Mouse (Mus musculus): ENCODE data around the gene Dmgdh. TPM values are rescaled to one million over a fixed set of nuclear protein-coding genes. Genes with fewer than 3 reads are reported as not detected.

Dmgdh gene
- polyA plus RNA-seq, 1 experiment, result not detected

DNA sequence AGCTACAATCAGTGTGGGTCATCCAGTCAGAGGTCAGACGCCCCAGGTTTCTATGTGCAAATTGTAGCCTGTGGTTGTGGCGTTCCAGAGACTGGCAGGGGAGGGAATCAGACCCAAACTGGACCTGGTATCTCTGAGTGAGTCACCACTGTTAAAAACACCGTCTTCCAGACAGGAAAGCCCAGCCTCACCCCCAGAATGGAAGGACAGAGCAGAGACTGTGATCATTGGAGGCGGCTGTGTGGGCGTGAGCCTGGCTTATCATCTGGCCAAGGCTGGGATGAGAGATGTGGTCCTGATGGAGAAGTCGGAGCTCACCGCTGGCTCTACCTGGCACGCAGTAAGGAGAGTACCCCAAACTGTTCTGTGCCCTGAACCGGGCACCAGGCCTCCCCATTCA is 2.6 kb downstream of the Dmgdh start:
- H3K4me1 ChIP-seq (ENCODE audit: control insufficient read depth, insufficient read depth, insufficient read length), result no peaks in the 10 kb centered on the region
- DNase-seq (ENCODE audit: low read depth in 1 of 2, low spot score in 2 of 2), result no peak
- H3K4me3 ChIP-seq (ENCODE audit: extremely low read depth, insufficient read depth, insufficient read length), result no peak overlapping the region
- H3K27me3 ChIP-seq (ENCODE audit: control insufficient read depth, insufficient read depth, low read length), result no peaks in the 10 kb centered on the region
- no peaks in the 10 kb centered on the region for H3K36me3 ChIP-seq (ENCODE audit: control insufficient read depth, insufficient read depth, low read length)
- no peak overlapping the region for H3K27ac ChIP-seq (ENCODE audit: insufficient read depth, low read length)
- TF ChIP-seq POLR2A (IDR thresholded peaks at IDR 0.05; ENCODE audit: low read depth, low read length) (no peak), CTCF (IDR thresholded peaks at IDR 0.05; ENCODE audit: extremely low read depth, insufficient read depth, insufficient read length, insufficient replicate concordance) (no peak)
- 79% methylated on average over 9 of the region's 9 CpGs for WGBS

DNA sequence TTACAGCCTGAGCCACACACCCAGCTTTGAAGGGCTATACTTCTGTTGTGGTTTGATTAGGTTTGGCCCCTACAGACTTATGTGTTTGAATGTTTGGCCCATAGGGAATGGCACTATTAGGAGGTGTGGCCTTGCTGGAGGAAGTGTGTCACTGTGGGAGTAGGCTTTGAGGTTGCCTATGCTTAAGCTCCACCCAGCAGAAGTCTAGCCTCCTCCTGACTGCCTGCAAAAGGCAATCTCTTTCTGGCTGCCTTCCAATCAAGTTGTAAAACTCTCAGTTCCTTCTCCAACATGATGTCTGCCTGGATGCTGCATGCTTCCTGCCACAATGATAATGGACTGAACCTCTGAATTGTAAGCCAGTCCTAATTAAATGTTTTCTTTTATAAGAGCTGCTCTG is 9.1 kb downstream of the Dmgdh start:
- H3K36me3 ChIP-seq (ENCODE audit: control insufficient read depth, insufficient read depth, low read length), result no peaks in the 10 kb centered on the region
- H3K27ac ChIP-seq (ENCODE audit: insufficient read depth, low read length), result no peak overlapping the region
- no peaks in the 10 kb centered on the region for H3K4me1 ChIP-seq (ENCODE audit: control insufficient read depth, insufficient read depth, insufficient read length)
- no peak for DNase-seq (ENCODE audit: low read depth in 1 of 2, low spot score in 2 of 2)
- no peaks in the 10 kb centered on the region for H3K27me3 ChIP-seq (ENCODE audit: control insufficient read depth, insufficient read depth, low read length)
- H3K4me3 ChIP-seq (ENCODE audit: extremely low read depth, insufficient read depth, insufficient read length), result no peak overlapping the region
- no peak for TF ChIP-seq POLR2A (IDR thresholded peaks at IDR 0.05; ENCODE audit: low read depth, low read length)
- no peak for TF ChIP-seq CTCF (IDR thresholded peaks at IDR 0.05; ENCODE audit: extremely low read depth, insufficient read depth, insufficient read length, insufficient replicate concordance)

GRCm38 (mm10) chr13:93685226-93685625 is 11.0 kb downstream of the Dmgdh start:
- TF ChIP-seq CTCF (IDR thresholded peaks at IDR 0.05; ENCODE audit: extremely low read depth, insufficient read depth, insufficient read length, insufficient replicate concordance) (no peak), POLR2A (IDR thresholded peaks at IDR 0.05; ENCODE audit: low read depth, low read length) (no peak)
- Histone ChIP-seq H3K4me3 (ENCODE audit: extremely low read depth, insufficient read depth, insufficient read length) (no peak overlapping the region), H3K4me1 (ENCODE audit: control insufficient read depth, insufficient read depth, insufficient read length) (no peaks in the 10 kb centered on the region), H3K27ac (ENCODE audit: insufficient read depth, low read length) (no peak overlapping the region), H3K36me3 (ENCODE audit: control insufficient read depth, insufficient read depth, low read length) (no peaks in the 10 kb centered on the region), H3K27me3 (ENCODE audit: control insufficient read depth, insufficient read depth, low read length) (no peaks in the 10 kb centered on the region)
- 92% methylated on average over 4 of the region's 4 CpGs for WGBS
- no peak for DNase-seq (ENCODE audit: low read depth in 1 of 2, low spot score in 2 of 2)

DNA sequence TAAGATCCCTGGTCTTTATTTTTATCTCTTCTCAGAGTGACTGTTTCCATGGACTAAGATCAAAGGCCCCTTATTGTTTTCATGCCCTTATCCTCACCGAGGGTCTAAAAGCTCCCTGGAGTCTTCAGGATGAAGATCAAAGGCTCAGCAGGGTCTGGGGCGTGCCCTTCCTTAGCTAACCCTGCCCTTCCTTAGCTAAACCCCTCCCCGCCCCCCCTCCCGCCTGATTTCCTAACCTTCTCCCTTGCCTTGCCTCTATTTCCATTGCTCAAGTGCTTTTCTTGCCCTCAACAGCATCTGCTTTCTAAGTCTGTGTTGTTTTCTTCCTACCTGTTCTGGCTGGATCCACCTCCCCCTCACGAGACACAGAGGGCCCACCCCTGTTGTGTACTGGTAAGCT is 13.1 kb downstream of the Dmgdh start:
- WGBS, result 74% methylated on average over 5 of the region's 5 CpGs
- no peaks in the 10 kb centered on the region for H3K36me3 ChIP-seq (ENCODE audit: control insufficient read depth, insufficient read depth, low read length)
- no peaks in the 10 kb centered on the region for H3K27me3 ChIP-seq (ENCODE audit: control insufficient read depth, insufficient read depth, low read length)
- no peak for DNase-seq (ENCODE audit: low read depth in 1 of 2, low spot score in 2 of 2)
- no peaks in the 10 kb centered on the region for H3K4me1 ChIP-seq (ENCODE audit: control insufficient read depth, insufficient read depth, insufficient read length)
- no peak for TF ChIP-seq POLR2A (IDR thresholded peaks at IDR 0.05; ENCODE audit: low read depth, low read length)
- H3K27ac ChIP-seq (ENCODE audit: insufficient read depth, low read length), result no peak overlapping the region
- no peak overlapping the region for H3K4me3 ChIP-seq (ENCODE audit: extremely low read depth, insufficient read depth, insufficient read length)

DNA sequence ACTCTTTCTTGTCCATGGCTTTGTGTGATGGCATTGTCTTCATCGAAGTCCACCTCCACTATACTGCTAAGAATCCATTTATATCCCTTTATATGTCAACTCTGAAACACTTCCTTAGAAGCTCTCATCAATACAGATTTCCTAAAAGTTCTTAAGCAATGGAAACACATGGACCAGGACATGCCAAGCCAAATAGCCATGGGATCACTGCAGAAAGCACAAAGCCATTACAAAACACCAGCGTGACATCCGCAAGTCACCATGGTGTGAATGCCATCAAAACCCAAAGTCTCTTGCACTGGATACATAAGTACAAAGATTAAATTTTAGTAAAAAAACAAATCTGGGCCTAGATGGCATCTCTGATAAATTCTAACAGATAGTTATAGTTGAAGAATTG is 15.3 kb downstream of the Dmgdh start:
- 98% methylated on average over 3 of the region's 3 CpGs for WGBS
- H3K27ac ChIP-seq (ENCODE audit: insufficient read depth, low read length), result no peak overlapping the region

GRCm38 (mm10) chr13:93690821-93691220 is 16.6 kb downstream of the Dmgdh start:
- Histone ChIP-seq H3K4me1 (ENCODE audit: control insufficient read depth, insufficient read depth, insufficient read length) (no peaks in the 10 kb centered on the region), H3K36me3 (ENCODE audit: control insufficient read depth, insufficient read depth, low read length) (no peaks in the 10 kb centered on the region), H3K4me3 (ENCODE audit: extremely low read depth, insufficient read depth, insufficient read length) (no peak overlapping the region), H3K27ac (ENCODE audit: insufficient read depth, low read length) (no peak overlapping the region), H3K27me3 (ENCODE audit: control insufficient read depth, insufficient read depth, low read length) (no peaks in the 10 kb centered on the region)
- 83% methylated on average over 1 of the region's 1 CpGs for WGBS
- TF ChIP-seq POLR2A (IDR thresholded peaks at IDR 0.05; ENCODE audit: low read depth, low read length), result no peak
- TF ChIP-seq CTCF (IDR thresholded peaks at IDR 0.05; ENCODE audit: extremely low read depth, insufficient read depth, insufficient read length, insufficient replicate concordance), result no peak
- no peak for DNase-seq (ENCODE audit: low read depth in 1 of 2, low spot score in 2 of 2)

More for the DNA sequence above, 15.3 kb downstream of the Dmgdh start:
- no peaks in the 10 kb centered on the region for H3K27me3 ChIP-seq (ENCODE audit: control insufficient read depth, insufficient read depth, low read length)
- no peak for TF ChIP-seq POLR2A (IDR thresholded peaks at IDR 0.05; ENCODE audit: low read depth, low read length)
- no peak for TF ChIP-seq CTCF (IDR thresholded peaks at IDR 0.05; ENCODE audit: extremely low read depth, insufficient read depth, insufficient read length, insufficient replicate concordance)
- no peaks in the 10 kb centered on the region for H3K36me3 ChIP-seq (ENCODE audit: control insufficient read depth, insufficient read depth, low read length)
- DNase-seq (ENCODE audit: low read depth in 1 of 2, low spot score in 2 of 2), result no peak
- no peaks in the 10 kb centered on the region for H3K4me1 ChIP-seq (ENCODE audit: control insufficient read depth, insufficient read depth, insufficient read length)
- no peak overlapping the region for H3K4me3 ChIP-seq (ENCODE audit: extremely low read depth, insufficient read depth, insufficient read length)

GRCm38 (mm10) chr13:93698866-93699265 is 24.6 kb downstream of the Dmgdh start:
- WGBS, result 82% methylated on average over 6 of the region's 6 CpGs
- H3K27me3 ChIP-seq (ENCODE audit: control insufficient read depth, insufficient read depth, low read length), result no peaks in the 10 kb centered on the region
- no peaks in the 10 kb centered on the region for H3K36me3 ChIP-seq (ENCODE audit: control insufficient read depth, insufficient read depth, low read length)
- H3K27ac ChIP-seq (ENCODE audit: insufficient read depth, low read length), result no peak overlapping the region
- no peak for DNase-seq (ENCODE audit: low read depth in 1 of 2, low spot score in 2 of 2)
- H3K4me3 ChIP-seq (ENCODE audit: extremely low read depth, insufficient read depth, insufficient read length), result no peak overlapping the region
- TF ChIP-seq POLR2A (IDR thresholded peaks at IDR 0.05; ENCODE audit: low read depth, low read length) (no peak), CTCF (IDR thresholded peaks at IDR 0.05; ENCODE audit: extremely low read depth, insufficient read depth, insufficient read length, insufficient replicate concordance) (no peak)
- H3K4me1 ChIP-seq (ENCODE audit: control insufficient read depth, insufficient read depth, insufficient read length), result no peaks in the 10 kb centered on the region
